Mouse (Mus musculus): ENCODE measurements around the gene Psmd8. TPM values are rescaled to one million over a fixed set of nuclear protein-coding genes. Genes with fewer than 3 reads are reported as not detected.

The Psmd8 gene
- total RNA-seq, 2 experiments from 2014 or later: 136 to 143 TPM

DNA sequence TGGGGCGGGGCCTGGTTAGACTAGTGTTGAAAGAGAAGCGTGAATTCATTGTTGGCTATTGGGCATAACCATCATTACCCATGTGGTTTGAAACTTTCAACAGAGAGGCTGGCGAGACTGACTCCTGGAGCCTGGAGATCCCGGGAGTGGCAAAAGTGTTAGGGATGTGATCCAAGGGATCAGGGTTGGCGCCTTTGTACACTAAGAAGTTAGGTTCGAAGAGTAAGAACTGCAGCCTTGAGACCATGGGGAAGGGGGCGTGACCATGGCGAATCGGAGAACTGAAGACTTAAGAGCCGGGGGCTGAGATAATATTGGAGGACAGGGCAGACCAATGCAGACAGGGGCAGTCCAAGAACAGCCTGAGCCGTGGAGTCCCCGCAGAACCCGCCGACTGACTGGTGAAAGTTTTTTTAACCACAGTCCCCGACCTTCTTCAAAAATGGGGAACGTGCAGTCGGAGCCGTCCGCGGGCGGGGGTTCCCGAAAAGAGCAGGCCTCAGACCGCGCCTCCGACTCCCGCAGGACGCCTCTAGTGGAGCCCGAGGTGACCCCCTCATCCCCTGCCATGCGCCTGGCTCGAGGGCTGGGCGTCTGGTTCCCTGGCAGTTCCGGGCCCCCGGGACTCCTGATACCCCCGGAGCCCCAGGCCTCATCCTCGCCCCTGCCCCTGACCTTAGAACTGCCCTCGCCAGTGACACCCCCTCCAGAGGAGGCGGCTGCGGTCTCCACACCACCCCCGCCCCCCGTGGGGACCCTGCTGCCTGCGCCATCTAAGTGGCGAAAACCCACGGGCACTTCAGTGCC is 9.5 kb downstream of the Psmd8 start:
- DNase-seq (ENCODE audit: extremely low spot score in 1 of 2, low spot score in 1 of 2): no peak

DNA sequence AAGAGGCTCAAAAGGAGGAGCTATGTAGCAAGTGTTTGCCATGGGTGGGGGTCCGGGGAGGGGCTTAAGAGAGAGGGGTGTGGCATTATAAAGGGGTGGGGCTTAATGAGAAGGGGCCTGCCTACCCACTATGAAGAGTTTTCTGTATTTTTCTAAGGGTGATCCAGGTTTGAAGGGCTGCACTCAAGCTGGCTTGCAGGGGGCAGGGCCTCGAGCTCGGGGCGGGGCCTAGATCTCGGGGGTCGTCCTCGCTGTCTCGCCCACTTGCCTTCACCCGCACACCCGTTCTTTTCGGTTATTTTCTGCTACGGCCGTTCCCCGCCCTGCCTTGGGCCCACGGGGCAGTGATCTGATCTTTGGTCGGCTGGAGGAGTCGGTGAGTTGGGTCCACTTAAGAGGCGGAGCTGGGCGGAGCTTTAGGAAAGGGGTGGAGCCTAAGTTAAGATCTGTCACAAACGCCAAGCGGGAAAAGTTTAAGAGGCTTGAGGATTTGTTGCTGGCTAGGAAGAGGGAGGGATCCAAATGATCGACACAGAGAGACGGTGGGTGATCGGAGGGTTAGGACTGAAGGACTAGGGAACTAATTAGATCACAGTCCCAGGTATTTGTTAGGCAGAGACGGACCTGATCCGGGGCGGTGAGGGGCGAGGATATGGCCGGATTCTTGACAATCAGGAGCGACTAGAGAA is 10.3 kb downstream of the Psmd8 start, which contains the start of the genes Ggn and Spred3:
Gene Ggn, plus strand, starts transcription at position 145 of the 689 bp plus-strand sequence.
Gene Spred3, minus strand, starts transcription at position 346 of the 689 bp plus-strand sequence.
- peak in 1 of 2 experiments; percentile 35 for DNase-seq (ENCODE audit: extremely low spot score in 1 of 2, low spot score in 1 of 2)

DNA sequence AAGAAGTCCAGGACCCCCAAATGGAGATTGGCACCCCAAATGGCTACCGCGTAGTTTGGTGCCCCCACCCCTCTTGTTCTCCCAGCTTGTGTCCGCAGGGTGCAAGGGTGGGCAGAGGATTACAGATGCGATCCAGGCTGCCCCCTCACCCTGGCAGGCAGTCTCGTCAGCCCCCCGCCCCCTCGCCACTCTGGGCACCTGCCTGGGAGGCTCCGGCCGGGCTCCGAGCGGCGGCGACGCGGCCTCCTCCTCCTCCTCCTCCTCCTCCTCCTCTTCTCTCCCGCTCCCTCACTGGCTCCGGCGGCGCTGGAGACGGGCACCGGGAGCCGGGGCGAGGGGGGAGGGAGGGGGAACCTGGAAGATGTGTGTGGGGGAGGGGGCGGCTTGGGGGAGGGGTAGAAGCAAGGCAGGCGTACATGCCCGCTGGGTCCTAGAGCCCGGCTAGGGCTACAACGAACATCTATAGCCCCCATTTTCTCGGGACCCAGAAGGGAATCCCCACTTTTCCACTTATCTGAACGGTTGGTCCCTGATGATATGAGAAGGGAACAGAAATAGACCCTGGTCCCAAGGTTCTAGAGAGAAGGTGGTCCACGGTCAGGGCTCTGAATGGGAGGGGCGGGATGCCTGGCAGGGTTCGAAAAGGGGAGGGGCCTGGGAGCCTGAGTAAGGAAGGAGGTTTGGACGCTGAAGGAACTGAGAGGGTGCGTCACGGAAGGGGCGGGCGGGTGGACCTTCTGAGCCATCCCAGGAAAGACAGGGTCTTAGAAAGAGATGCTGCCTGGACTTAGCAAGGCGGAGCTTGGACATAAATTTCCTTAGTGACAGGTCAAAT is 11.1 kb downstream of the Psmd8 start:
- peak; percentile 67 for DNase-seq (ENCODE audit: extremely low spot score in 1 of 2, low spot score in 1 of 2)

- DNase-seq (ENCODE audit: extremely low spot score in 1 of 2, low spot score in 1 of 2): peak in 1 of 2 experiments; percentile 41
These were observed 11.7 kb downstream of the Psmd8 start for GRCm38 (mm10) chr7:29168791-29169230.

DNA sequence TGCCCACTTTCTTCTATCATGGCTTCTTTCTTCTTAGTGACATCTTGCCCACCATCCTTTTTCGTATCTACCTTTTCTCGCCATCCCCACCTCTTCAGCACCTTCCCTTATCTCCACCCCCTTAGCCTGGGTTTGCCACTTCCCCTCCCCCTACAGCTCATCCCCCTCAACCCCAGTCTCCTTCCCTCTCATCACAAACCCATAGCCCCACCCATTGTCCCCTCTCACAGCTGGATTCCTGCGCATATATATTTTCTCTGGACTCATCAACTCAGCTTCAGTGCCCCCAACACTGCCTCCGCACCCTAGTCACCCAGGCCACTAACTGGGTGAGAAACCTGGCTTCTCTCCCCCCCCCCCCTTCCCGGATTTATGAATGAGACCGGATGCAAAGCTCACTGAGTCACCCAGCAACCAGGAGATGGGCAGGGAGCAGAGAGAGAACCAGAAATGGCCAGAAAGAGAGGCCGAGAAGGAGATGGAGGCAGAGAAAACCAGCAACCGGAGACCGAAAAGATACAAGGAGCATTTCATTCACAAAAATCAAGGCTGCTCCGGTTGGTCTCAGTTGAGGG is 12.3 kb downstream of the Psmd8 start:
- DNase-seq (ENCODE audit: extremely low spot score in 1 of 2, low spot score in 1 of 2): no peak

DNA sequence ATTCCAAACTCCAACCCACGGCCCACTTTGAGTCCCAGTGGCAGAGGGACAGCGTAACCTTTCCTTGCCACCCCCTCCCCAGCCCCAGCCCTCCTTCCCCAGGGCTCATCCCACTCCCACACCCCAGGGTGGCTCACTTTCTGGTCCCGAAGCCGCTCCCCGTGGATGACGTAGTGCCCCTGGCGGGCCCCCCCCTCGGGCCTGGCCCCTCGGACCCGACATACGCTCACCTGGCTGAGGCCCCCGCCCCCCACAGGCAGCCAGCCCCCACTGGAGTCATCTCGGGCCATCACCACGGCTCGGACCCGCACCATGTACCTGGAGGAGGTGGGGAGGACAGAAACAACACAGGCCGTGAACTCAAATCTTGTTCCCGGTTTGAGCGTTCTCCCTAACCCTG is 12.8 kb downstream of the Psmd8 start:
- DNase-seq (ENCODE audit: extremely low spot score in 1 of 2, low spot score in 1 of 2): no peak

GRCm38 (mm10) chr7:29162750-29163525 is 17.6 kb downstream of the Psmd8 start:
- DNase-seq (ENCODE audit: extremely low spot score in 1 of 2, low spot score in 1 of 2): no peak

- no peak for DNase-seq (ENCODE audit: extremely low spot score in 1 of 2, low spot score in 1 of 2)
These were observed 18.2 kb downstream of the Psmd8 start for GRCm38 (mm10) chr7:29162294-29162693.

GRCm38 (mm10) chr7:29158264-29158663 is 22.2 kb downstream of the Psmd8 start:
- no peak for DNase-seq (ENCODE audit: extremely low spot score in 1 of 2, low spot score in 1 of 2)

- peak; percentile 74 to 75 for DNase-seq (ENCODE audit: extremely low spot score in 1 of 2, low spot score in 1 of 2)
These were observed 24.4 kb downstream of the Psmd8 start, which contains the start of gene Fam98c for GRCm38 (mm10) chr7:29155838-29156782. Gene Fam98c (minus strand): TSS chr7:29156234.

GRCm38 (mm10) chr7:29155196-29155837 is 25.2 kb downstream of the Psmd8 start:
- DNase-seq (ENCODE audit: extremely low spot score in 1 of 2, low spot score in 1 of 2): peak; percentile 83 to 88

- DNase-seq (ENCODE audit: extremely low spot score in 1 of 2, low spot score in 1 of 2): no peak
These were observed 26.3 kb downstream of the Psmd8 start for GRCm38 (mm10) chr7:29154018-29154720.

DNA sequence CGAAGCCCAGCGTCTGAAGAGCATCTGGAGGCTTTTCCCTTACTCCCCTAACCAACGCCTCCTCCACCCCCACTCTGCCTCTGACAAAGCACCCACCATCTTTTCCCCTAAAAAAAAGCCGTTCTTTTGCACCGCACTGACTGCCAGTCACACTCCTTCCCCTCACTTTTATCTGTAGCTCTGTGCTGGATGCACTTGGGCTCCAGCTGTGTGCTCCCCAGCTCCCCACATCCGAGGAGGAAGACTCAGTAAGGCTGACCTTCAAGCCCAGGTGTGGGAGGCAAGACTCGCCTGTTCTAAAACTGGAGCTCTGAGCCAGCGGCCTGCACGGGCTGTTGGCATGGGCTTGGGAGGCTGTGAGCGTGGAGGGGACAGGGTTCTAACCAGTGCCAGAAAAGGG is 29.0 kb downstream of the Psmd8 start:
- no peak for DNase-seq (ENCODE audit: extremely low spot score in 1 of 2, low spot score in 1 of 2)

DNA sequence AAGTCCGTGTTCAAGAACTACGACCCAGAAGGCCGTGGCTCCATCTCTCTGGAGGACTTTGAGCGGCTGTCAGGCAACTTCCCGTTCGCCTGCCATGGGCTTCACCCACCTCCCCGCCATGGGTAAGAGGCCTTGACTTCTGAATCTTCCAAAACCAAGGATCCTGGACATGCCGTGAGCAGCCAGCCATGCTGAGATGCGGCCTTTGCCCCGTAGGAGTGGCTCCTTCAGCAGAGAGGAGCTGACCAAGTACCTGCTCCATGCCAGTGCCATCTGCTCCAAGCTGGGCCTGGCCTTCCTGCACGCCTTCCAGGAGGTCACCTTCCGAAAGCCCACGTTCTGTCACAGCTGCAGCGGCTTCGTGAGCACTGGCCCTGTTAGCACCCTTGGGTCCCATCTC is 31.7 kb downstream of the Psmd8 start:
- DNase-seq (ENCODE audit: extremely low spot score in 1 of 2, low spot score in 1 of 2): no peak

- DNase-seq (ENCODE audit: extremely low spot score in 1 of 2, low spot score in 1 of 2): no peak
These were observed 33.7 kb downstream of the Psmd8 start for GRCm38 (mm10) chr7:29146625-29147367.

DNA sequence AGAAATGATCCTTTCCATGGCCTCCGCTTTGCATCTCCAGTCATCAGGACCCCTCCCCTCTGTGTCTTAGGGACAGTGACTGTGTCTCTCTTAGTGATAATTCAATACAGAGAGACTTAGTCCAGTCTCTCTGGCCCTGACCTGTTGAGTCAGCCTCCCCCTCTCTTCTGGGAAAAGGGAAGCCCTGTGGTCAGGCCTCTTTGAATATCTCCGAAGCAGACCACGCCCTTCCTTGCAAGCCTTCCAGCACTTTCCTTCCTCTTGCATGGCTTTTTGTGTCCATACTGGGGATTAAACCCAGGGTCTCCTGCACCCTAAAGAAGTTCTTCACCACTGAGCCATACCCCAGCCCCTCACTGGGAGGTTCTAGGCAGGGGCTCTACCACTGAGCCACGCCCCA is 36.5 kb downstream of the Psmd8 start:
- no peak for DNase-seq (ENCODE audit: extremely low spot score in 1 of 2, low spot score in 1 of 2)

- no peak for DNase-seq (ENCODE audit: extremely low spot score in 1 of 2, low spot score in 1 of 2)
These were observed 39.1 kb downstream of the Psmd8 start for GRCm38 (mm10) chr7:29141416-29141815.
